Mouse (Mus musculus): ENCODE measurements around the gene Idh1.

GRCm38 (mm10) chr1:65178126-65178901, 8.0 kb downstream of the Idh1 start:
- peak; percentile 80 for TF ChIP-seq CTCF (IDR thresholded peaks at IDR 0.05; ENCODE audit: low read depth)
- TF ChIP-seq EP300 (IDR thresholded peaks at IDR 0.05; ENCODE audit: low read depth): peak; percentile 8; the same call in 1 of the 2 replicates

Measured in liver, postnatal 0 days (tissue).